Mouse (Mus musculus) ES-E14 (cell line): ENCODE results near the gene Cs. TPM values are rescaled to one million over a fixed set of nuclear protein-coding genes. Genes with fewer than 3 reads are reported as not detected.
A peak's percentile ranks its signal among the peaks of the same experiment; 100 is the strongest.

Experiments used
- DNase-seq: peaks from one replicate; pipeline ENCODE4 v3.0.0-alpha.2; 2013; ENCODE audit warnings: low read depth, low spot score
- H3K27ac ChIP-seq: 2 replicates; pipeline ENCODE4 v1.5.1; 2012; ENCODE audit warnings: low read depth, mild to moderate bottlenecking, low read length, moderate library complexity, mixed read lengths; ENCODE audit not compliant: poor library complexity, insufficient read depth, severe bottlenecking
- H3K36me3 ChIP-seq: 2 replicates; pipeline ENCODE4 v1.6.1; 2012; ENCODE audit warnings: mild to moderate bottlenecking, low read length, moderate library complexity, mixed read lengths; ENCODE audit not compliant: control insufficient read depth, poor library complexity, insufficient read depth, severe bottlenecking
- H3K4me1 ChIP-seq, 2 experiments: fragments of 150-350 bp in 1 of 2; sonication (generic) in 1 of 2; 2 replicates each; pipeline ENCODE4 v1.6.1; 2012; ENCODE audit warnings: low read length in 2 of 2, mild to moderate bottlenecking in 1 of 2, mixed read lengths in 1 of 2; ENCODE audit not compliant: control insufficient read depth in 2 of 2, insufficient read depth in 2 of 2, poor library complexity in 1 of 2
- H3K4me3 ChIP-seq, 2 experiments: fragments of 150-350 bp in 1 of 2; sonication (generic) in 1 of 2; 2 replicates each; pipeline ENCODE4 v1.5.1; 2012; ENCODE audit warnings: low read length in 2 of 2, low read depth in 1 of 2, mild to moderate bottlenecking in 1 of 2, mixed read lengths in 1 of 2; ENCODE audit not compliant: insufficient read depth in 1 of 2, poor library complexity in 1 of 2, severe bottlenecking in 1 of 2
- H3K9ac ChIP-seq: 2 replicates; pipeline ENCODE4 v1.6.1; 2012; ENCODE audit warnings: low read depth, mild to moderate bottlenecking, low read length, mixed read lengths; ENCODE audit not compliant: poor library complexity, insufficient read depth, severe bottlenecking
- H3K9me3 ChIP-seq: fragments of 150-350 bp; sonication (generic); 2 replicates; pipeline ENCODE4 v1.6.1; 2012; ENCODE audit warnings: low read depth, mild to moderate bottlenecking, low read length; ENCODE audit not compliant: control insufficient read depth, insufficient read depth
- CHD2 ChIP-seq: IDR thresholded peaks from 2 replicates; pipeline ENCODE4 v1.6.1; 2014; ENCODE audit warnings: mild to moderate bottlenecking, low read depth, low read length, inconsistent platforms
- HCFC1 ChIP-seq: IDR thresholded peaks from 2 replicates; pipeline ENCODE4 v1.6.1; 2012; ENCODE audit warnings: low read length, inconsistent platforms, borderline replicate concordance; ENCODE audit not compliant: insufficient read depth
- MAFK ChIP-seq: IDR thresholded peaks from 2 replicates; pipeline ENCODE4 v1.6.1; 2014; ENCODE audit warnings: mild to moderate bottlenecking, low read depth, low read length, inconsistent platforms; ENCODE audit not compliant: insufficient read depth
- ZC3H11A ChIP-seq: IDR thresholded peaks from 2 replicates; pipeline ENCODE4 v1.6.1; 2012; ENCODE audit warnings: low read depth, mild to moderate bottlenecking, inconsistent platforms, low read length, borderline replicate concordance
- ZNF384 ChIP-seq: IDR thresholded peaks from 2 replicates; pipeline ENCODE4 v1.6.1; 2012; ENCODE audit warnings: low read depth, low read length, inconsistent platforms
- in situ Hi-C, 2 experiments: fragments of 600-800 bp; cut with MboI; formaldehyde crosslinking; loops; one replicate each; pipeline ENCODE4 v1.15.1; 2025; ENCODE audit warnings: low sequenced_read_pairs in 2 of 2, inconsistent platforms in 1 of 2; ENCODE audit not compliant: unreplicated experiment in 2 of 2
- total RNA-seq: library from RNA; depleted of rRNA; stranded (reverse); fragments of 300-350 nt; gene quantifications from 2 replicates; pipeline ENCODE4 v1.2.3, GENCODE M21; 2012

The Cs gene
- total RNA-seq, 1 experiment: 143 TPM

GRCm38 (mm10) chr10:128368402-128369217 lies 31.1 kb downstream of the Cs start, which contains the start of gene Coq10a:
Gene Coq10a, minus strand, starts transcription at chr10:128368997.
- TF ChIP-seq HCFC1: peak; percentile 91
- no peak for TF ChIP-seq ZNF384
- no peak for TF ChIP-seq CHD2
- in situ Hi-C loops: no loop called here
- peaks cover 7% of the 10 kb centered on the region; the same call in 1 of the 2 replicates for H3K36me3 ChIP-seq

GRCm38 (mm10) chr10:128369218-128369543 lies 31.6 kb downstream of the Cs start:
- H3K27ac ChIP-seq: no peak overlapping the region
- H3K9ac ChIP-seq: peak overlapping the region; percentile 82
- no peaks in the 10 kb centered on the region for H3K9me3 ChIP-seq
- in situ Hi-C loops: no loop called here
- no peak for TF ChIP-seq ZC3H11A
- TF ChIP-seq MAFK: no peak
- TF ChIP-seq CHD2: no peak
- TF ChIP-seq HCFC1: no peak
- TF ChIP-seq ZNF384: no peak
- DNase-seq: no peak
- H3K36me3 ChIP-seq: peaks cover 6% of the 10 kb centered on the region; the same call in 1 of the 2 replicates
- H3K4me3 ChIP-seq: peak overlapping the region; percentile 82 to 95
- peaks cover 8 to 11% of the 10 kb centered on the region in 2 experiments for H3K4me1 ChIP-seq

More at GRCm38 (mm10) chr10:128368402-128369217, 31.1 kb downstream of the Cs start, which contains the start of gene Coq10a:
- peak within 1 kb of the TSS; percentile 82 to 95 for H3K4me3 ChIP-seq
- H3K9ac ChIP-seq: peak within 1 kb of the TSS; percentile 82
- H3K27ac ChIP-seq: peak within 1 kb of the TSS; percentile 38
- H3K9me3 ChIP-seq: no peaks in the 10 kb centered on the region
- H3K4me1 ChIP-seq: peaks cover 8 to 11% of the 10 kb centered on the region in 2 experiments
- DNase-seq: peak; percentile 63

- TF ChIP-seq MAFK: no peak
- no peak for TF ChIP-seq ZC3H11A
- TF ChIP-seq ZNF384: no peak
- no peak for TF ChIP-seq CHD2
- no peak for TF ChIP-seq HCFC1
- peaks cover 6% of the 10 kb centered on the region; the same call in 1 of the 2 replicates for H3K36me3 ChIP-seq
- peaks cover 8 to 11% of the 10 kb centered on the region in 2 experiments for H3K4me1 ChIP-seq
- no peak overlapping the region; the same call in 1 of the 2 replicates for H3K27ac ChIP-seq
- peak overlapping the region; percentile 82 to 95; a peak in 2 of 4 replicates for H3K4me3 ChIP-seq
- H3K9me3 ChIP-seq: no peaks in the 10 kb centered on the region
- no peak overlapping the region; the same call in 1 of the 2 replicates for H3K9ac ChIP-seq
- in situ Hi-C loops: no loop called here
- no peak for DNase-seq
Measured at GRCm38 (mm10) chr10:128369599-128369998, 32.1 kb downstream of the Cs start.

- Histone ChIP-seq H3K9me3 (no peaks in the 10 kb centered on the region), H3K36me3 (peaks cover 3% of the 10 kb centered on the region; the same call in 1 of the 2 replicates), H3K9ac (no peak overlapping the region), H3K4me3 (peak overlapping the region in 1 of 2 experiments; percentile 95; a peak in 1 of 4 replicates), H3K4me1 (peaks cover 8 to 9% of the 10 kb centered on the region in 2 experiments), H3K27ac (peak overlapping the region; percentile 36)
- TF ChIP-seq MAFK: no peak
- TF ChIP-seq HCFC1: no peak
- no peak for TF ChIP-seq ZC3H11A
- TF ChIP-seq ZNF384: no peak
- TF ChIP-seq CHD2: no peak
- DNase-seq: no peak
- in situ Hi-C loops: no loop called here
Measured at GRCm38 (mm10) chr10:128370021-128370420, 32.5 kb downstream of the Cs start.
